Mouse (Mus musculus) C2C12 (cell line): ENCODE results near the gene Kank1.

Experiments used
- CTCF ChIP-seq: IDR thresholded peaks from one replicate; pipeline ENCODE4 v1.5.1; 2011; ENCODE audit not compliant: control insufficient read depth, insufficient read depth, insufficient read length
- MYOG ChIP-seq: IDR thresholded peaks from one replicate; pipeline ENCODE4 v1.6.1; 2011; ENCODE audit not compliant: control insufficient read depth, insufficient read length; ENCODE audit errors: extremely low read depth
- USF1 ChIP-seq: IDR thresholded peaks from one replicate; pipeline ENCODE4 v1.6.1; 2011; ENCODE audit warnings: low read depth, mild to moderate bottlenecking, control low read depth, moderate library complexity

DNA sequence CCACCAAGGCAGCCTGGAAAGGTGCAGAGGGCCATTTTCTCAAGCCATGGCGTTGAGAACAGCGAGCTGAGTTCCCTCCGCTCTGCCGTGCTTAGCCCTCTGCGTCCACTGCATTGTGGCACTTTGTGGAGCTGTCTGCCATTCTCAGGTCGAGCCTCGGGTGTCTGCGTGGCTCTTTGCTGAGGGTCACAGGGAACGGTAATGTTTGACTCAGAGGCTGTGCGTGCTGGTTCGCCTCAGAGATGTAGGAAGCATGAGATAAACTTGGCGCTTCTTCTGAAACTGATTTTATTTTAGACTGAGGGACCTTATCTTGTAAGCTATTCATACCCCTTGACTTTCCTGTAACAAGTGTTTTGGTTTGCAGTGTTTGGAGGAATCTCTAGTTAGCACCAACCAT, 72.0 kb downstream of the Kank1 start:
- no peak for TF ChIP-seq MYOG
- TF ChIP-seq CTCF, result no peak
- TF ChIP-seq USF1, result no peak
